Mouse (Mus musculus) brown adipose tissue, adult 24 weeks (tissue): ENCODE data around the gene Sptb. TPM values are rescaled to one million over a fixed set of nuclear protein-coding genes. Genes with fewer than 3 reads are reported as not detected.

Experiments used
- H3K27ac ChIP-seq: fragments of 200-500 bp; replicated peaks from 2 replicates; pipeline ENCODE4 v1.5.1; 2012; ENCODE audit warnings: low read depth, mild to moderate bottlenecking, low read length
- H3K4me1 ChIP-seq: fragments of 200-500 bp; 2 replicates; pipeline ENCODE4 v1.6.1; 2012; ENCODE audit warnings: low read length, mixed read lengths; ENCODE audit not compliant: control insufficient read depth, insufficient read depth, insufficient read length
- H3K4me3 ChIP-seq: fragments of 200-500 bp; 2 replicates; pipeline ENCODE4 v1.5.1; 2012; ENCODE audit warnings: low read depth, mild to moderate bottlenecking, low read length, moderate library complexity; ENCODE audit not compliant: insufficient read depth
- polyA plus RNA-seq: library from polyadenylated mRNA; stranded (reverse); fragments of >200 nt; gene quantifications from 2 replicates; pipeline ENCODE4 v1.2.4, GENCODE M21; 2012; ENCODE audit not compliant: missing spikeins, insufficient read depth, insufficient read length

Sptb gene
- polyA plus RNA-seq, 1 experiment, result 1.3 TPM

GRCm38 (mm10) chr12:76687498-76688200 lies 22.7 kb downstream of the Sptb start:
- H3K27ac ChIP-seq, result no peak overlapping the region
- H3K4me3 ChIP-seq, result no peak overlapping the region
- H3K4me1 ChIP-seq, result no peaks in the 10 kb centered on the region

GRCm38 (mm10) chr12:76685647-76686046 lies 24.7 kb downstream of the Sptb start:
- no peak overlapping the region for H3K27ac ChIP-seq
- H3K4me3 ChIP-seq, result no peak overlapping the region
- no peaks in the 10 kb centered on the region for H3K4me1 ChIP-seq

GRCm38 (mm10) chr12:76684493-76684892 lies 25.9 kb downstream of the Sptb start:
- no peak overlapping the region for H3K4me3 ChIP-seq
- H3K27ac ChIP-seq, result no peak overlapping the region
- H3K4me1 ChIP-seq, result no peaks in the 10 kb centered on the region

GRCm38 (mm10) chr12:76681937-76682336 lies 28.4 kb downstream of the Sptb start:
- H3K27ac ChIP-seq, result no peak overlapping the region
- H3K4me1 ChIP-seq, result no peaks in the 10 kb centered on the region
- H3K4me3 ChIP-seq, result no peak overlapping the region

- Histone ChIP-seq H3K27ac (no peak overlapping the region), H3K4me1 (no peaks in the 10 kb centered on the region), H3K4me3 (no peak overlapping the region)
Observed at GRCm38 (mm10) chr12:76677068-76677467, 33.3 kb downstream of the Sptb start.

GRCm38 (mm10) chr12:76676477-76676876 lies 33.9 kb downstream of the Sptb start:
- no peak overlapping the region for H3K4me3 ChIP-seq
- H3K4me1 ChIP-seq, result no peaks in the 10 kb centered on the region
- no peak overlapping the region for H3K27ac ChIP-seq

- Histone ChIP-seq H3K27ac (no peak overlapping the region), H3K4me1 (no peaks in the 10 kb centered on the region), H3K4me3 (no peak overlapping the region)
Observed at GRCm38 (mm10) chr12:76675364-76675763, 35.0 kb downstream of the Sptb start.

- H3K27ac ChIP-seq, result no peak overlapping the region
- no peaks in the 10 kb centered on the region for H3K4me1 ChIP-seq
- no peak overlapping the region for H3K4me3 ChIP-seq
Observed at GRCm38 (mm10) chr12:76673794-76674222, 36.5 kb downstream of the Sptb start.

GRCm38 (mm10) chr12:76672008-76672407 lies 38.3 kb downstream of the Sptb start:
- no peak overlapping the region for H3K4me3 ChIP-seq
- H3K4me1 ChIP-seq, result no peaks in the 10 kb centered on the region
- H3K27ac ChIP-seq, result no peak overlapping the region

- Histone ChIP-seq H3K4me3 (no peak overlapping the region), H3K27ac (no peak overlapping the region), H3K4me1 (no peaks in the 10 kb centered on the region)
Observed at GRCm38 (mm10) chr12:76670533-76671086, 39.7 kb downstream of the Sptb start.

GRCm38 (mm10) chr12:76669956-76670530 lies 40.3 kb downstream of the Sptb start:
- Histone ChIP-seq H3K4me1 (no peaks in the 10 kb centered on the region), H3K4me3 (no peak overlapping the region), H3K27ac (no peak overlapping the region)

GRCm38 (mm10) chr12:76668654-76669419 lies 41.5 kb downstream of the Sptb start:
- Histone ChIP-seq H3K4me1 (no peaks in the 10 kb centered on the region), H3K4me3 (no peak overlapping the region), H3K27ac (no peak overlapping the region)

GRCm38 (mm10) chr12:76651788-76652345 lies 58.5 kb downstream of the Sptb start:
- no peak overlapping the region for H3K4me3 ChIP-seq
- H3K27ac ChIP-seq, result no peak overlapping the region
- H3K4me1 ChIP-seq, result no peaks in the 10 kb centered on the region

- H3K27ac ChIP-seq, result no peak overlapping the region
- H3K4me3 ChIP-seq, result no peak overlapping the region
- H3K4me1 ChIP-seq, result no peaks in the 10 kb centered on the region
Observed at GRCm38 (mm10) chr12:76649708-76650687, 60.3 kb downstream of the Sptb start.
